Mouse (Mus musculus): ENCODE data around the gene Cers6.

- TF ChIP-seq CTCF (IDR thresholded peaks at IDR 0.05; ENCODE audit: low read depth) (no peak), EP300 (IDR thresholded peaks at IDR 0.05; ENCODE audit: low read depth) (no peak)
Observed at GRCm38 (mm10) chr2:69134937-69135336, 273.7 kb downstream of the Cers6 start.

Measured in liver, embryonic 14.5 days (tissue).